Mouse (Mus musculus): ENCODE measurements around the gene Nit1.

Nit1 gene

GRCm38 (mm10) chr1:171293906-171294297 is 51.5 kb downstream of the Nit1 start:
- peak; percentile 66 for DNase-seq (ENCODE audit: low read depth)

GRCm38 (mm10) chr1:171293351-171293750 is 52.1 kb downstream of the Nit1 start:
- DNase-seq (ENCODE audit: low read depth): no peak

GRCm38 (mm10) chr1:171288328-171288727 is 57.1 kb downstream of the Nit1 start:
- DNase-seq (ENCODE audit: low read depth): no peak

Data from 416B (cell line).